Mouse (Mus musculus): ENCODE results near the gene Chat.
"Not testable (repeated sequence)": the region's sequence is repeated elsewhere in the genome, so short reads cannot be mapped to it uniquely, and the experiment has no call there.

Chat gene

DNA sequence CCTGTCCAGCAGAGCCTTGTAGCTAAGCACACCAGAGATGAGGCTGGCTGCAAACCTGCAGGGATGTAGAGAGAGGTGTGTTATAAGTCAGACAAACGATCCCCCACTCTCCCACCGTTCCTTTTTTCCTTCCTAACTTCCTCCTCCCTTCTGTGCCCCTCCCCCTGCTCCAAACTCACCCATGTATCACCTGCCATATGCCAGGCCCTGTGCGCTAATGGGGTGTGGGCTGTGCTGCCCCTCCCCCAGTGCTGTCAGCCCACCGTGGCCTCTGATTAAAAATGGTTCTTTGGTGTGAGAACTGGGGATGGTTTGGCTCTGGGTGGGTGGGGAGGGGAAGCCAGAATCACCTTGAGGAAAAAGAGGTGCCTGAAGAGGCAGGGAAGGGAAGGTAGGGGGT lies 13.2 kb downstream of the Chat start:
- no peak for DNase-seq

DNA sequence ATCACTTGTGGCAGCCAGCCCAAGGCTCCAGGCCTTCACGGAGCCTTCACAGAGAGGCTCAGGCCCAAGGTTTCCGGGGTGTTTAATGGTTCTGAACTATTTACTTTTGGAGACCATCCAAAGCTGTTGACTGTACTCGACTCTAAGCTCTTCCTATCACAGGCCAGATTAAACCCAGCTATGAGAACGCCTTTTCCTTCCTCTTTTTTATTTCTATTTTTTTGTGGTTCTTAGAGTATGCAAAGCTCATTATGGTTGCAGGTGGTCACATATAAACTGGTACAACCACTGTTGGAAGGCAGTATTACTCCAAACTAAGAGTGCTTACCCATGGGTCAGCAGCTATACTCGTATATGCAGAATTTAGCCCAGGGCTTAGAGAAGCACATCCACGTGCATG lies 18.8 kb downstream of the Chat start:
- DNase-seq, result no peak

DNA sequence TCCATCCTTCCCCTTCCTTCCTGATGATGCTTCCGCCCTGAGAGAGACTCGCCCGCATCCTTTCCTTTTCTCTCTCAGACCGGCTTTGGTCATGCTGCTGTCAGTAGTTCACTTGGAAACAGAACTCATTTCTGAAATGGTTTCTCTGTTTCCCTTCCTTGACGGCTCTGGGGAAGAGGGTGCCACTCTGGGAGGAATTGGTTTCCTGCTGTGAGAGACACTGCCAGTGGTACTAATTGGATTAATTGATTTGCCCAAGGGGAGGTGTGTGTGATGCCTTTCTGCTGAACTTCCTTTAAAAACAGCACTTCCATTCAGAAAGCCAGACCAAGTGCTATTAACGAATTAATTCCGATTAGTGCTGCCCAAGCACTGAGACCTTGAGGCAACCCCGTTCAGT lies 22.3 kb downstream of the Chat start:
- DNase-seq, result no peak

DNA sequence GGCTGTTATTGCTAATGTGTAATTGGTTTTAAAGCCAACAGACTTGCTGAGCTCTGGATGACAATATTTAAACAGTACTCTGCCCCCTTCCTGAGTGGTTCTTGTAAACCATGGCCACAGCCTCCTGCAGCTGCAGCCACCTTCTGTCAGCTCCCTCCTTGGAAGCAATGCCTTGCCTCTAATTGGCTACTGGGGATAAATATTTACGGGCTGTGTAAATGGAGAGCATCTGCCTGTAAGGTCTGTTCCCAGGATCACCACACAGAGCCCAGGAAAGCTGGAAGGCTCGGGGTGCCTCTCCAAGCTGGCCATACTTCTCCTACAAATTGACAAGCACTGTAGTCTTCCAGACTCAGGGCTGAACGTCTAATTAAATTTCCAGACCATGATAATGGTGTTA lies 26.0 kb downstream of the Chat start:
- DNase-seq, result no peak

DNA sequence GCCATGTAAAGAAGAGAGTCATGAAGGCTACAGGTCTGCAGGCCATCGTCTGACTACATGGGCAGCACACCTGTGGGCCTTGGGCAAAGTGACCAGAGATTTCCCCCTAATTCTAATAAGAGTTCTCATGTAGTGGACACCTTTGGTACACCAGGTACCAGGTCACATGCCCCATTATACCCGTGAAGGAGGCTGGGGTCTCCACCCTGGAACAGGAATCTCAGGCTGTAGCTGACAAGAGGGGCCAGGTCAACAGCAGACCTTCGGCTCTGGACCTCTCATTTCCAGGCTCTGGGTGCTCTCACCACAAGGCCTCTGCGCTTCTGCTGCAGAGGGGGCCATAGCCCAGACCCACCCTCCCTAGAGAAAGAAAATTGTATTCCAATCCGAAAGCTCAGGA lies 26.5 kb downstream of the Chat start:
- no peak for DNase-seq

DNA sequence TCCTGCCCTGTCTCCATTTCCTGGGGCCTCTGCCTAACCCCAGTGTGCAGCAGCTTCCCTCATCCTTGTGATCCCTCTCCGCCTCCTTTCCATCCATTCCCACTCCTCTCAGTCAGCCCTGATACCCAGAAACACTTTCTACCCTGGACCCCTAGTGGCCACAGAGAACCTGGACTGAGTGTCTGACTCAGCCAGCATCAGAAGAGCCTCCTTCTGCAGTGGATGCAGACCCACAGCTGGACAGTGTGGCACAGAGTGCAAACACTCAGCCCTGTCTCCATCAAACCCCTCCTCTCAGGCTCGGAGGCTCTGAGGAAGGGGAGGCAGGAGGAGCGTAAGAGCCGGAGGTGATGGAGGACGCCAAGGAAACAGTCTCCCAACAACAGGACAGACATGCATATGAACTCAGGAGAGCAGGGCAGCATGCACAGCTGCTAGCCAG lies 28.4 kb downstream of the Chat start:
- no peak for DNase-seq

DNA sequence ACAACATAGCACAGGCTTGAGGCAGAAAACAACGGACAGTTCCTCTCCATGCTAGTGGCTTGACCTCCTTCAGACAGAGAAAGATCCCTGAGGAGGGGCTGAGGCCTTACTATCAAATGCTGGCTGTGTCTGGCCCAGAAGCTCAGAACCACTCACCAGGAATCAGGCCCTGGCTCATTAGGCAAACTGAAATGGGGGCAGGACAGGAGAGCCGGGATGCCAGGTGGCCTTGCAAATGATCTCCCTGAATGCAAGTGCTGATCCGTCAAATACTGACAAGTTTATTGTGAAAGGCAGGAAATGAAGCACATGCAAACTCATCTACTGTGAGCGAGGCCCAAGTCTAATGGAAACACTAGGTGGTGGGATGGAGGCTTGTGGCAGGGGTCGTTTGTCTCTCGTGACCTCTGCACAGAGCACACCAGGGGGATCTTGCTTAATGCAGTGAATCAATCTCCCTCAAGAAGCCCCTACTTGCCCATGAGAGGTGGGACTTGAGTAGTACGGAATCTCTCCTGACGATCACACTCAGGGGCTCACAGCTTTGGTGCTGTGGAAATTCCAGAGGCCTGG lies 36.7 kb downstream of the Chat start:
- no peak for DNase-seq

DNA sequence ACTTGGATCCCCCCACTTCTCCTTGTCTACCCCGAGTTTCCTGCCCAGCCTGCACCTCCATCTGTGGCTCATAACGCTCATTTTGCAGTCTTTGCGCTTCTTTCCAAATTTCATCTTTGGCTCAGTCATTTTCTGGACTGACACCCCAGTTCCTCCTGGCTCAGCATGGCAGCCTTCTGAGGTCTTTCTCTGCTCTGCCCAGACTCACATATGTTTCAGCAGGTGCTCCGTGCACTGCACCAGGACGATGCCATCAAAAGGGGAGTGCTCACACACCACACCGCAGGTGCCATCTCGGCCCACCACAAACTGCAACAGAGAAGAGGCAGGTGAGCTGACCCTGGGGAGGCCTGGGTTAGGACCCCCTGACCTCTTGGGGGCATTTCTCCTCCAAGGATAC lies 41.8 kb downstream of the Chat start:
- peak; percentile 80 for DNase-seq

DNA sequence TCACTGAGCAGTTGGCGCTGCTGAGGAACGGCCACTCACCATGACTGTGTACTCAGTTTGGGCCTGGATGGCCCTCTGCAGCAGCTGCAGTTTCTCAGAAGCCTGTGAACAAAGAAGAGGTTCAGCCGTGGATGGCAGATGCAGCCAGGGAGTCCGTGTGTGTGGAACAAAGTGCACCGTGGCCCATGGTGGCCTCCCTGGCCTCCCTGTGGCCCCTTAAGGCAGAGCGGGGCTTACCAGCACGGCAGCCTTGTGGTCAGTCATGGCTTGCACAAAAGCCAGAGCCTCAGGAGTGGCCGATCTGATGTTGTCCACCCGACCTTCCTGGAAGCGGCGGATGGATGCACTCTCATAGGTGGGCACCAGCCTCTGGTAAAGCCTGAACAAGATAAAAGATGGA lies 47.0 kb downstream of the Chat start:
- DNase-seq, result no peak

DNA sequence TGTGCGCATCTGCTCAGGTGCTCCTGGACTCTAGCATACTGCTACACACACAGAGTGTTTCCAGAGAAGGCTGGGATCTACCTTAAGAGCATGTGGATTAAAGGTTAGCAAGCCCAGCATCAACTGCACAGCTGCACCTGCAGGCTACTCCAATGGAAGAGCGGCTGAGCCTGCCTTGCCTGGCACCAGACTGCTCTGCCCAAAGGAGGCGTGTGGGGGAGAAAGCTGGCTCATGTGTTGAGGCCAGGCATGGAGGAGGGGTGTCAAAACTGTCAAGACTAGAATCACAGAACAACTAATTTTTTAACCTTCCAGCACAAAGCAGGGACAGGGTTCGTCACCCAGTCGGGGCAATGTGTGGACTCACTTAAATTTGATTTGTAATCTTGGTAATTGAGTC lies 53.7 kb downstream of the Chat start:
- DNase-seq, result no peak

DNA sequence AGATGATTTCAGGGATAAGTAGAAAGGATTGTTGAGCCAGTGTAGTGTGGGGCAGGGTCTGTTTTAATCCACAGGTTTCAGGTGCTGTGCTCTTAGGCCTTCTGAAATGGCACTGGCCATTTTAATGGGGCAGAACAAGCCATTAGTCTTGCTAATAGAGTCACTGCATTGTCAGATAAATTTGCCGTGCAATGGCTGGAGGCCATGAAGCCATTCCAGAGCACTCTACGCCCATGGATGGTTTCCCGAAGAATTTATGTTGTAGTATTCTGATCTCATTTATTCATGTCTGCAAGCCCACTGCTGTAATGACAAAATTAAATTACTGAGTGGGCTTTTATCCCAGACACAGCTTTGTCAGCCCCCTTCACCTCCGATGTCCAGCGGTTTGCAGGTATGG lies 55.7 kb downstream of the Chat start:
- DNase-seq, result no peak

DNA sequence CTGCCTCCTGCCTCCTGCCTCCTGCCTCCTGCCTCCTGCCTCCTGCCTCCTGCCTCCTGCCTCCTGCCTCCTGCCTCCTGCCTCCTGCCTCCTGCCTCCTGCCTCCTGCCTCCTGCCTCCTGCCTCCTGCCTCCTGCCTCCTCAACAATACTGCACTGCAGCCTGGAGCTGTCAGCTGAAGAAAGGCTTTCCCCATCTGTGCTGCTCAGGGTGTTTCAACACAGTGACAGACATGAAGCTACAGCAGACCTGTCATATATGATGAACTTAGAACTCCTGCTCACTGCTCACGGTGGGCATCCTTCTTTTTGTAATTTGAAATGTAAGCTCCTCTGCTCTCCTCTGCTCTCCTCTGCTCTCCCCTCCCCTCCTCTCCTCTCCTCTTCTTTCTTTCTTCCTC lies 60.4 kb downstream of the Chat start:
- DNase-seq, result not testable (repeated sequence)

DNA sequence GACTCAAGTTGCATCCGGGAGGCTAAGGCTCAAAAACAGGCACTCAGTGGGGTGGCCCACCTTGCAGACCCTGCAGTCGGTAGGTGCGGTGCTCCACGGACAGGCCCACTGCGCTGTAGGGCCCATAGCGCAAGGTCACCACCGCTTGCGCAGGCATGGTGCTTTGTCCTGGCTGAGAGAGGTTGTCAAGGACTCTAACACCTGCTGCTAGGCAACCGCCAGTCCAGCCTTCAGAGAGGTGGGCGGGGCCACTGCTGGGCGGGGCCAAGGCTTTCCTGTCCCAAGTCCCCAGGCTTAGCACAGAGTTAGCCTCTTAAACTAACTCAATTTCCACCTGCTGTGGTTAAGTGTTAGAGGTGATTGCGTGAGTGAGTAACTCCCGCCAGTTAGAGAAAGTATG lies 77.6 kb downstream of the Chat start, which contains the start of gene 1700024G13Rik:
1700024G13Rik (minus strand) TSS at position 196 of the 400 bp plus-strand sequence.
- DNase-seq, result no peak

DNA sequence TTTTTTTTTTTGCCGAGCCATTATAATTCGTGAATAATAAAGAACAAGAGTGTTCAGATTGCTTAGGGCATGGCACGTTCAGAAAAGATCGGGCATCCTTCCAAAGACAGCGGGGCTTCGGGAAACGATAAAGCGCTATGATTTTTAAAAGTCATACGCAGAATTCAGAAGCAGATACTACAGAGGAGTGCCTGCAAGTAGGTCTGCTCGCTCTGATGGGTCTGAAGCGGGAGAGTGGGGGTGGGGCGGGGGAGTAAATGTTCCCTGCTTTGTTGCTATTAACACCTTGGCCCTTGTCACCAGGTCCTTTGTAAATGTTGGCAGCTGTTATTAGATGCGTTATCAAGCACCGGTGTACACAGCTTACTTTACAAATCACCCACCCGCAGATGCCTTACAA lies 84.2 kb downstream of the Chat start:
- DNase-seq, result peak; percentile 26

DNA sequence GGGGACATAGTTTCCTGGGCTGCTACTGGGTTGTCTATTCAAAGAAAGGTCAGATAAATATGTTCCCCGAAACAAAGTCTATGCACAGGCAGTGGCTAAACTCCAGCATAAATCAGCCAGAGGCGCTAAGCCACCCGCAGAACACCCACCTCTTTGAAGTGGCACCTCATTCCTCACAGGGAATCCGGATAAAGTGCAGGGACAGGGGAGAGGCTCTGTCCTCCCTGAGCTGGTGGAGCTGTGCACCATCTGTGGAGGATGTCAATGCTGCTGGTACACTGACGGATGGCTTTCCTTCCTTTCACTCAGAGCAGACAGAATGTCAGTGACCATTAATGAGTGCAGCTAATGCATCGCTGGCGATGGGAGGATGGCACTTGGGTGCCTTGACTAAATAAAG lies 84.7 kb downstream of the Chat start:
- peak; percentile 54 for DNase-seq

DNA sequence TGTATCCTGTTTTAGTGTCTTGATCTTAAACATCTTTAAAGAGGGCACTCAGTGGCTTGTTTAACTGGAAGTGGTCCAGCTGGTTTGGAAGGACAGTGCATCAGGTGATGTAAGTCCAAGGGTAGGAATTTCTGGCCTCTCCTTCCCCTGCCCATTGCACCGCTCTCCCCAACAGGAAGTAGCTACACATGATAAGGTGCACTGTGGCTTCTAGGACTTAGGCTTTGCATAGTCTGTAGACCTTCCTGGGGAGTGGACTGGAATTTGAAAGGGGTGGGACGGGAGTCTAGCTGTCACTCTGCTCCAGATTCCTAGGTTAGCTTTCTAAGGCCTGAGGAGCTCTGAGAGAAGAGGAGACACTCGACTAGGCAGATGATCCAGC lies 85.7 kb downstream of the Chat start:
- no peak for DNase-seq

DNA sequence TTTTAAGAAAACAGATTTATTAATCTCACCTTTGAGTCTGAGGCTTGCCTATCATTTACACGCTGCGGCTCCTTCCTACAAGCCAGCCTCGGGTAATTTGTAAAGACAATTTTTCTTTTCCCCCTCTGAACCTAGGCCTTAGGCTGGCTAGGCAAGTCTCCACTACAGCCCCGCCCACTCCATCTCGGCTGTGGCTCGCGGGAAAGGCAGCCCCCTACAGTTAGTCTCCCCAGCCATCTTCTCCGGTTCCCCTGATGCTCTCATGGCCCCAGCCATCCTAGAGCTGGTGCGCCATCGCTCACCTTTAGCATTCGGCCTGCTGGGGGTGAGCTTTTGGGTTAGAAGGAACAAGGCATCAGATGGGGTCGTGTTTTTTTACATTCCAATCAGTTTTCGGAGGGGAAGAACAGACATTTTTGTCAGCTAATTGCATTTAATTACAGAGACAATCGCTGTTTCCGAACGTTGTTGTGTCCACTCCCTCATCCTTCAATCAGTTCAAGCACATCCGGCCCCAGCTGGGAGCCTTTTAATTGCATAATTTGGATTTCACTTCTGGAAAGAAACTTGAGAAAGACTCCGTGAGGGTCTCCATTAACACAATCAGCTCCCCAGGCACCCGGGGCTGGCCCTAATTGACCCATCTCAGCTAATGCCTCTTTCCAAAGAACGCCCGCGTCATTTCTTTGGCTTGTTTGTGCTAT lies 86.2 kb downstream of the Chat start:
- no peak for DNase-seq

DNA sequence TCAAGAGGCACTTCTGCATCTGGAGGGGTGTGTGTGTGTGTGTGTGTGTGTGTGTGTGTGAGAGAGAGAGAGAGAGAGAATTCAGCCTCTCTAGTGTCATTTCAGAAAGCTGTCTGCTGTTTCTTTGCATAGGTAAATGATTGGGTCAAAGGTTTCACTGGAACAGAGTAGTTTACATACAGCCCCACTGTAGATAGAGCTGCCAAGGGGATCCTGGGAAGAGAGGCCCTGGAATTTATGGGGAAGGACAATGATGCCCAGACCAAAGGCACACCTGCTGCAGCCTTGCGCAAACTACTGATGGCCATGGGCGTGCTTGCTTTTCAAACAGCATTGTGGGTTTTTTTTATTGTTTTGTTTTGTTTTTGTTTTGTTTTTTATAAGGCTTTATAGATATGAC lies 93.3 kb downstream of the Chat start:
- no peak for DNase-seq

DNA sequence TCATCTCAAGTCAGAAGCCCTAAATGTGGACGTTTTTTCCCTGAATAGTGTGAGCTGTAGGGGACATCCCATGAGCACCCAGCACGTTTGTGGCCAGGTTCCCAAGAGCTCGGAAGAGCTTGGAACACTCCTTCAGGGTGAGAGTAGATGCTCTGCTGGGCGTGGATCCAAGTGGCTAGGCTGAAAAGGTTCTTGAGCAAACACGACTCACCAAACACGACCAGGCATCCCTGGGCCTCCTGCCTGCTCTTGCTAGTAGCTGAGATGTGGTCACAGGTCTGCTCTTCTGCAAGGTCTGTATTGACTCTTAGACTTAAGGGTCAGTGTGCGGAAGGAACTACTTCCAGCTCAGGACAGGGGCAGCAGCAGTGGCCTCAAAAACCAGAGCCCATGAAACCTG lies 96.0 kb downstream of the Chat start:
- DNase-seq, result no peak

DNA sequence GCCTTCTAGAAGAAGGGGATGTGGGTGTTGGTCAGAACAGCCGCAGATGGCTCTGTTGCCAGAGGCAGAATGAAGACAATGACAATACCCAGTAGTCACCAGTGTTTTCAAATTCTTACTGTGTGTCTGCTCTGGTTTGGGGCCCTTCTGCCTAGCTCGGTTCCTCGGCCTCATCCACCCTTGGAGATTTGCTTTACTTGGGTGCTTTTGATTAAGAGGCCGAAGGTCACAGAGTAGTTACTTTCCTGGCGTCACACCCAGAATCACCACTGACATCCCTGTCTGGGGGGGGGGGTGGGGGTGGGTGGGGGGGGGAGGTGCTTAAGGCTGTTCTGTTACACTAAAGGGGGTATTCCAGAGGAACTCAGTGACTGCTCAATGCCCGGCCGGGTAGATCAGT lies 101.4 kb downstream of the Chat start:
- no peak for DNase-seq
